Mouse (Mus musculus): ENCODE data around the gene Flii.

GRCm38 (mm10) chr11:60775578-60775977 is 48.5 kb upstream of the Flii start:
- TF ChIP-seq CTCF (IDR thresholded peaks at IDR 0.05; ENCODE audit: control insufficient read depth, insufficient read depth, insufficient replicate concordance, low read depth, low read length) (no peak), POLR2A (IDR thresholded peaks at IDR 0.05; ENCODE audit: control insufficient read depth, low read depth, low read length) (no peak)
